Mouse (Mus musculus) bone marrow macrophage, adult 2 months (primary cell): ENCODE measurements around the gene Exosc8. TPM values are rescaled to one million over a fixed set of nuclear protein-coding genes. Genes with fewer than 3 reads are reported as not detected.

Source experiments
- H3K27ac ChIP-seq: 2 replicates; pipeline ENCODE4 v1.5.1; 2012; ENCODE audit warnings: low read depth, low read length; ENCODE audit not compliant: insufficient read depth
- H3K4me1 ChIP-seq: 2 replicates; pipeline ENCODE4 v1.6.1; 2012; ENCODE audit warnings: low read length; ENCODE audit not compliant: control insufficient read depth, insufficient read depth
- H3K4me3 ChIP-seq: 2 replicates; pipeline ENCODE4 v1.5.1; 2012; ENCODE audit warnings: mild to moderate bottlenecking, low read length, moderate library complexity; ENCODE audit not compliant: insufficient read depth
- CTCF ChIP-seq: IDR thresholded peaks from 2 replicates; pipeline ENCODE4 v1.5.1; 2012; ENCODE audit warnings: low read depth, mild to moderate bottlenecking, low read length, moderate library complexity
- POLR2A ChIP-seq: IDR thresholded peaks from 2 replicates; pipeline ENCODE4 v1.6.1; 2012; ENCODE audit warnings: mild to moderate bottlenecking, low read depth, low read length, borderline replicate concordance
- polyA plus RNA-seq: library from polyadenylated mRNA; stranded (reverse); fragments of >200 nt; gene quantifications from 2 replicates; pipeline ENCODE4 v1.2.4, GENCODE M21; 2012; ENCODE audit not compliant: missing spikeins, insufficient read depth, insufficient read length

The Exosc8 gene
- polyA plus RNA-seq, 1 experiment: 36.4 TPM

- no peak for TF ChIP-seq POLR2A
- no peak for TF ChIP-seq CTCF
- Histone ChIP-seq H3K4me3 (no peak overlapping the region), H3K27ac (no peak overlapping the region), H3K4me1 (peaks cover 19% of the 10 kb centered on the region)
Observed at GRCm38 (mm10) chr3:54685202-54685601, 50.0 kb downstream of the Exosc8 start.

- Histone ChIP-seq H3K27ac (no peak overlapping the region), H3K4me3 (no peak overlapping the region), H3K4me1 (peaks cover 20% of the 10 kb centered on the region)
- TF ChIP-seq CTCF: no peak
- no peak for TF ChIP-seq POLR2A
Observed at GRCm38 (mm10) chr3:54681310-54682204, 53.6 kb downstream of the Exosc8 start.

Other genes starting within 250 kb of the Exosc8 start
- gene Supt20, start 42.6 kb downstream of the Exosc8 start, polyA plus RNA-seq: 64.4 and 69.5 TPM in 2 replicates
- gene Gm21958, start 21.0 kb downstream of the Exosc8 start, polyA plus RNA-seq: not detected in 2 replicates
- 33.2 and 35.5 TPM in 2 replicates for gene Alg5, start 146 bp upstream of the Exosc8 start, polyA plus RNA-seq
- gene Smad9, start 20.2 kb upstream of the Exosc8 start, polyA plus RNA-seq: not detected in 2 replicates
- gene Rfxap, start 72.4 kb upstream of the Exosc8 start, polyA plus RNA-seq: 28.1 and 41.6 TPM in 2 replicates
- not detected in 2 replicates for gene Sertm1, start 180.5 kb upstream of the Exosc8 start, polyA plus RNA-seq